Mouse (Mus musculus): Measurements from ENCODE around the gene Cavin3. TPM values are rescaled to one million over a fixed set of nuclear protein-coding genes. Genes with fewer than 3 reads are reported as not detected.

Cavin3 gene
- total and polyA plus RNA-seq, 3 experiments, result not detected

DNA sequence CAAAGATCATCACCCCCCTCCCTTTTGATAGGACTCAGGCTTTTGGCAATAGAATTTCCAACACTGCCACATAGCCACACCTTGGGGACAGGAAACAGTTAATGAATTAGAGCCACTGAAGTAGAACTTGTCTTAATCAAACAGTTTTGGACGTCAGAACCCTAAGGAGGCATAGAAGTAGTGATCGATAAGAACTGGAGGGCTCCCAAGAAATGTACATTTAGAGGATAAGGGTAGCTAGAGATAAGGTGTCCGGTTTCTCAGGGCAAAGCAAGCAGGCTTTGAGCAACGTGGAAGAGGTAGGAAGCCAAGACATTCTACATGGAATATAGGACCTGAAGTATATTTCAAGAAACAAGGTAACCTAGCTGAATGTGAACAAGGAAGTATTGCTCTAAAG is 40.7 kb downstream of the Cavin3 start:
- TF ChIP-seq POLR2A (IDR thresholded peaks at IDR 0.05; ENCODE audit: low read depth, low read length), result no peak
- TF ChIP-seq JUND (conservative IDR thresholded peaks at IDR 0.05; ENCODE audit: low read depth, low read length), result no peak
- TF ChIP-seq NELFE (IDR thresholded peaks at IDR 0.05; ENCODE audit: low read depth, low read length), result no peak
- no peak for TF ChIP-seq ETS1 (conservative IDR thresholded peaks at IDR 0.05; ENCODE audit: low read depth, low read length)
- TF ChIP-seq BHLHE40 (IDR thresholded peaks at IDR 0.05; ENCODE audit: low read depth, low read length), result no peak
- TF ChIP-seq MEF2A (IDR thresholded peaks at IDR 0.05; ENCODE audit: borderline replicate concordance, low read depth, low read length), result no peak
- no peak for TF ChIP-seq MAFK (IDR thresholded peaks at IDR 0.05; ENCODE audit: insufficient replicate concordance, low read length)
- TF ChIP-seq PAX5 (IDR thresholded peaks at IDR 0.05; ENCODE audit: low read length), result no peak
- no peak for TF ChIP-seq RCOR1 (conservative IDR thresholded peaks at IDR 0.05; ENCODE audit: low read depth, low read length)
- no peaks in the 10 kb centered on the region for H3K27me3 ChIP-seq (replicated peaks)
- H3K4me2 ChIP-seq (ENCODE audit: insufficient read depth, low read depth, poor library complexity, severe bottlenecking), result no peak overlapping the region
- peaks cover 0 to 2% of the 10 kb centered on the region in 2 experiments; a peak in 1 of 4 replicates for H3K4me1 ChIP-seq (ENCODE audit: control insufficient read depth in 1 of 2, insufficient read depth in 2 of 2)
- no peak overlapping the region for H3K4me3 ChIP-seq (replicated peaks in 1 of 3; ENCODE audit: low read depth in 2 of 3, low read length in 2 of 3, poor library complexity in 1 of 3)
- no peaks in the 10 kb centered on the region for H3K9me3 ChIP-seq (replicated peaks; ENCODE audit: low read length)
- in situ Hi-C loops (cut with MboI; ENCODE audit: low pct_ligation_motif_present, low pct_unique_long_range_greater_than_20kb, low sequenced_read_pairs), result no loop called here
- DNase-seq (ENCODE audit: extremely low read depth), result no peak
- H3K79me2 ChIP-seq (replicated peaks; ENCODE audit: control insufficient read depth, extremely low read depth, insufficient read depth, poor library complexity, severe bottlenecking), result no peaks in the 10 kb centered on the region
- no peak overlapping the region for H3K27ac ChIP-seq (ENCODE audit: insufficient read depth, low read depth)
- no peak overlapping the region for H3K9ac ChIP-seq (ENCODE audit: insufficient read depth, low read depth)
- dilution Hi-C loops (cut with MboI; ENCODE audit: extremely low pct_ligation_motif_present, extremely low pct_unique_long_range_greater_than_20kb, low sequenced_read_pairs), result no loop called here
- H3K36me3 ChIP-seq (replicated peaks in 1 of 2; ENCODE audit: control insufficient read depth in 1 of 2, insufficient read depth in 1 of 2, low read length in 1 of 2), result peaks cover 0 to 1% of the 10 kb centered on the region in 2 experiments

DNA sequence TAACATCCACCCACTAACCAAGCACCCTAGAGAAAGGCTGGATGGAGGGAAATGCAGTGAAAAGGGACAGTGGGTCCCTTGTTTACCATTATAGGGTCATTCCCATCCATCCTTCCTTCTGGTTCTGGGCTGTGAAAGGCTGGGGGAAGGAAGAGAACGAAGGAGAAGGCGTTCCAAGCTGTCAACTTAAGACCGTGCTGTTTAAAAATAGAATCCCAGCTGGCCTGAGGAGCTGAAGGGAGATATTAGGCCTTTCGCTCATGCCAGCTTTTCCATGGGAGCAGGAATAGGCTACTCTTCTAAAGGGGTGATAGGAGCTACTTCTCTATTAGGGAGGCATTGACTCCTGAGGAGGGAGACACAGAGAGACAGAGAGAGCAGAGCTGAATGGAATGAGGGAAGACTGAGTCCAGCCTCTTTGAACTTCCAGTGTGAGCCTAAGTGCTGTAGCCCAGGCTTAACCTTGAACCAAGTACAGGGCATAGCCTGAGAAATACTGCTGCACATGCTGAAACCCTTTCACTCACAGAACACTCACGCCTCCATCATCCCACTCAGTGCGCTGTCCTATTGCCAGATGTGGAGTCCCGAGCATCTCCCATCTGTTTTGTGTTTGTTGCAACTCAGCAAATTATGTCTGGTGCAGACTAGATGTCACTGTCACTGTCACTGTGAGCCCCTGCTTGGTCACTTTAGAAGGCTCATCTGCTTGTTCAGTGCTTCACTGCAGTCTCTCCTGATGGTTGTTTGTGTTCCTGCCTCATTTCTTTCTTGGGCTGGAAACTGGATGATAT is 43.9 kb downstream of the Cavin3 start:
- no peak overlapping the region for H3K27ac ChIP-seq (ENCODE audit: insufficient read depth, low read depth)
- no peak overlapping the region for H3K4me2 ChIP-seq (ENCODE audit: insufficient read depth, low read depth, poor library complexity, severe bottlenecking)
- peaks cover 0 to 2% of the 10 kb centered on the region in 2 experiments; a peak in 1 of 4 replicates for H3K4me1 ChIP-seq (ENCODE audit: control insufficient read depth in 1 of 2, insufficient read depth in 2 of 2)
- no peak overlapping the region for H3K4me3 ChIP-seq (replicated peaks in 1 of 3; ENCODE audit: low read depth in 2 of 3, low read length in 2 of 3, poor library complexity in 1 of 3)
- no peaks in the 10 kb centered on the region for H3K9me3 ChIP-seq (replicated peaks; ENCODE audit: low read length)
- H3K9ac ChIP-seq (ENCODE audit: insufficient read depth, low read depth), result no peak overlapping the region
- peaks cover 0 to 1% of the 10 kb centered on the region in 2 experiments for H3K36me3 ChIP-seq (replicated peaks in 1 of 2; ENCODE audit: control insufficient read depth in 1 of 2, insufficient read depth in 1 of 2, low read length in 1 of 2)
- no peaks in the 10 kb centered on the region for H3K27me3 ChIP-seq (replicated peaks)
- TF ChIP-seq USF1 (IDR thresholded peaks at IDR 0.05; ENCODE audit: low read depth, low read length) (no peak), BHLHE40 (IDR thresholded peaks at IDR 0.05; ENCODE audit: low read depth, low read length) (no peak), UBTF (IDR thresholded peaks at IDR 0.05; ENCODE audit: low read depth, low read length) (no peak), KAT2A (IDR thresholded peaks at IDR 0.05; ENCODE audit: insufficient replicate concordance, low read length) (no peak), GABPA (IDR thresholded peaks at IDR 0.05; ENCODE audit: insufficient replicate concordance, low read depth, low read length) (no peak), TCF12 (IDR thresholded peaks at IDR 0.05; ENCODE audit: low read depth, low read length) (no peak)
- DNase-seq (ENCODE audit: extremely low read depth), result no peak
- no peaks in the 10 kb centered on the region for H3K79me2 ChIP-seq (replicated peaks; ENCODE audit: control insufficient read depth, extremely low read depth, insufficient read depth, poor library complexity, severe bottlenecking)
- in situ Hi-C loops (cut with MboI; ENCODE audit: low pct_ligation_motif_present, low pct_unique_long_range_greater_than_20kb, low sequenced_read_pairs), result no loop called here
- dilution Hi-C loops (cut with MboI; ENCODE audit: extremely low pct_ligation_motif_present, extremely low pct_unique_long_range_greater_than_20kb, low sequenced_read_pairs), result no loop called here

All from CH12.LX (cell line).